Mouse (Mus musculus) stomach, embryonic 14.5 days (tissue): ENCODE measurements around the gene Pou2f3. TPM values are rescaled to one million over a fixed set of nuclear protein-coding genes. Genes with fewer than 3 reads are reported as not detected.

ENCODE experiments used
- ATAC-seq: fragments of 200-750 bp; cut with Nextera tagmentation; 2 replicates; pipeline ENCODE4 v1.8.0; 2017; ENCODE audit warnings: low read depth, moderate TSS enrichment; ENCODE audit not compliant: insufficient number of reproducible peaks, insufficient read depth, low FRiP score
- H3K27ac ChIP-seq: fragments of 300-500 bp; sonication (generic); 2 replicates; pipeline ENCODE4 v1.5.1; 2014; ENCODE audit warnings: mild to moderate bottlenecking, low read length, moderate library complexity, mixed read lengths
- H3K27me3 ChIP-seq: fragments of 300-500 bp; sonication (generic); 2 replicates; pipeline ENCODE4 v1.6.1; 2014; ENCODE audit warnings: low read length, control low read depth, mixed read lengths; ENCODE audit not compliant: control insufficient read depth, insufficient read depth
- H3K36me3 ChIP-seq: fragments of 300-500 bp; sonication (generic); 2 replicates; pipeline ENCODE4 v1.6.1; 2014; ENCODE audit warnings: mild to moderate bottlenecking, control low read depth, low read length, moderate library complexity, mixed read lengths; ENCODE audit not compliant: control insufficient read depth, insufficient read depth
- H3K4me1 ChIP-seq: fragments of 300-500 bp; sonication (generic); 2 replicates; pipeline ENCODE4 v1.6.1; 2014; ENCODE audit warnings: low read length, control low read depth, mixed read lengths; ENCODE audit not compliant: control insufficient read depth, insufficient read depth
- H3K4me2 ChIP-seq: fragments of 300-500 bp; sonication (generic); replicated peaks from 2 replicates; pipeline ENCODE4 v1.6.1; 2014; ENCODE audit warnings: low read depth, low read length, control low read depth
- H3K4me3 ChIP-seq: fragments of 300-500 bp; sonication (generic); 2 replicates; pipeline ENCODE4 v1.5.1; 2014; ENCODE audit warnings: low read depth, low read length, control low read depth
- H3K9ac ChIP-seq: fragments of 300-500 bp; sonication (generic); replicated peaks from 2 replicates; pipeline ENCODE4 v1.6.1; 2014; ENCODE audit warnings: low read depth, mild to moderate bottlenecking, control low read depth, low read length, moderate library complexity, mixed read lengths
- H3K9me3 ChIP-seq: fragments of 300-500 bp; sonication (generic); 2 replicates; pipeline ENCODE4 v1.6.1; 2016; ENCODE audit warnings: low read depth, low read length, control low read depth; ENCODE audit not compliant: control insufficient read depth
- WGBS: fragments of 180-500 bp; shearing (Covaris S2); extraction: QIAGEN DNeasy Blood & Tissue Kit; methylation state at CpG from one replicate; pipeline ENCODE4 v1.1.7; 2014; 5-methylcytosine and 5-hydroxymethylcytosine counted together
- polyA plus RNA-seq: library from polyadenylated mRNA; unstranded; fragments of >200 nt; fragmentation: Nextera tagmentation; extraction: Ambion mirVana; gene quantifications from 2 replicates; pipeline ENCODE4 v1.2.1, GENCODE M21; 2014

Pou2f3 gene
- polyA plus RNA-seq, 1 experiment from 2014 or later = 0.27 TPM

DNA sequence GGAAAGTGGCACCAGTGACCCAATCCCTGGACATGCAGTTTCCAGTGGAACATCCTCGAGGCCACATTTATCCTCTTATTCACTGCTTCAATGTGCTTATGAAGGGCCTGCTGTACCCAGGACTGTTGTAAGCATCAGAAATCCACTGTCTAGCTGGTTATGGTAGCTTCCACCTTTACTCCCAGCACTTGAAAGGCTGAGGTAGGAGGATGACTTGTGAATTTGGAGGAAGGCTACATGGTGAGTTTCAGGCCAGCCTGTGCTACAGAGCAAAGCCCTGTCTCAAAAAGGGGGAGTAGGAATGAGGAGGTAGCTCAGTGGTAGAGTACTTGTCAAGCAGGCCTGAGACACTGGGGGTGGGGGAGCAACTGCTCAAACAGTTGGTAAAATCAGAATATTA lies 102.1 kb downstream of the Pou2f3 start:
- ATAC-seq = no peak
- no peak overlapping the region for H3K27ac ChIP-seq
- no peaks in the 10 kb centered on the region for H3K9me3 ChIP-seq
- H3K27me3 ChIP-seq = no peaks in the 10 kb centered on the region
- H3K4me3 ChIP-seq = no peak overlapping the region
- H3K4me2 ChIP-seq = no peak overlapping the region
- H3K36me3 ChIP-seq = peaks cover 11% of the 10 kb centered on the region
- peaks cover 11% of the 10 kb centered on the region for H3K4me1 ChIP-seq
- 79% methylated on average over 1 of the region's 1 CpGs for WGBS
- H3K9ac ChIP-seq = no peak overlapping the region

DNA sequence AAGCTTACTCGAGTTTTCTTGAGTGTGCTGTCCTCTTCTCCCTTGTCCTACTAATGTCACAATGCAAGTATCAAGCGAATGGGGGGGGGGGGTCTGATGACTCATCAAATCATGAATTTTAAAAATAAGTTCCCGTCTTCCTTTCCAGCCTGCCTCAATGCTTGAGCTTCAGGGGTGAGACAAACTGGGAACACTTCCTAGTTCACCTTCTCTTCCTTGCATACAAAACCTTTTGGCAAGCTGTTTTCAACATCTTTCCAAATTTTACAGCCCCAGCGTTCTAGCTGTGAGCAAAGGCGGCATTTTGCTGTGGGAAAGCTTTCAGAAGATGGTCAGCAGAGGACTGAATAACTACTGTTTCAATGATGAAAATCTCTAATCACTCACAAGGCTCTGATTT lies 102.6 kb downstream of the Pou2f3 start:
- Histone ChIP-seq H3K9me3 (no peaks in the 10 kb centered on the region), H3K4me1 (peaks cover 16% of the 10 kb centered on the region), H3K9ac (no peak overlapping the region), H3K36me3 (peaks cover 11% of the 10 kb centered on the region), H3K27ac (no peak overlapping the region), H3K4me3 (no peak overlapping the region), H3K4me2 (peak overlapping the region; percentile 84), H3K27me3 (no peaks in the 10 kb centered on the region)
- WGBS = 44% methylated on average over 5 of the region's 5 CpGs
- ATAC-seq = no peak

DNA sequence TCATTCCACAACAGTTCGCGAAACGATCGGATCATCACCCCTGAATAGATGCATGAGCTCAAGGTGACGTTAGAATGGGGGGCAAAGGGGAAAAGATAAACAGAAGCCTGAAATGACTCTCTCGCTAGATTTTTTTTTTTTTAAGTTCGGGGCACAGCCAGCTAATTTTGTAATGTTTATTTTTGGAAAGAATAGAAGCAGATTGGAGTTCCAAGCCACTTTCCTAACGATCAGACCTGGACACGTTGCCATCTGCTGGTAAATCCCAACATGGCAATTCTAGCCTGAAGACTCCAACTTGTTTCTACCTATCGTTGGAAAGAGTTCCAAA lies 103.0 kb downstream of the Pou2f3 start, which contains the start of gene Arhgef12:
Gene Arhgef12, minus strand, starts transcription at position 53 of the 331 bp plus-strand sequence.
- H3K4me2 ChIP-seq = peak within 1 kb of the TSS; percentile 84
- H3K27ac ChIP-seq = peak within 1 kb of the TSS; percentile 91
- peaks cover 11% of the 10 kb centered on the region for H3K36me3 ChIP-seq
- H3K27me3 ChIP-seq = no peaks in the 10 kb centered on the region
- peak within 1 kb of the TSS; percentile 95 for H3K9ac ChIP-seq
- H3K4me1 ChIP-seq = peaks cover 17% of the 10 kb centered on the region
- WGBS = 19% methylated on average over 10 of the region's 10 CpGs
- H3K4me3 ChIP-seq = peak within 1 kb of the TSS; percentile 92
- no peaks in the 10 kb centered on the region for H3K9me3 ChIP-seq
- ATAC-seq = no peak

DNA sequence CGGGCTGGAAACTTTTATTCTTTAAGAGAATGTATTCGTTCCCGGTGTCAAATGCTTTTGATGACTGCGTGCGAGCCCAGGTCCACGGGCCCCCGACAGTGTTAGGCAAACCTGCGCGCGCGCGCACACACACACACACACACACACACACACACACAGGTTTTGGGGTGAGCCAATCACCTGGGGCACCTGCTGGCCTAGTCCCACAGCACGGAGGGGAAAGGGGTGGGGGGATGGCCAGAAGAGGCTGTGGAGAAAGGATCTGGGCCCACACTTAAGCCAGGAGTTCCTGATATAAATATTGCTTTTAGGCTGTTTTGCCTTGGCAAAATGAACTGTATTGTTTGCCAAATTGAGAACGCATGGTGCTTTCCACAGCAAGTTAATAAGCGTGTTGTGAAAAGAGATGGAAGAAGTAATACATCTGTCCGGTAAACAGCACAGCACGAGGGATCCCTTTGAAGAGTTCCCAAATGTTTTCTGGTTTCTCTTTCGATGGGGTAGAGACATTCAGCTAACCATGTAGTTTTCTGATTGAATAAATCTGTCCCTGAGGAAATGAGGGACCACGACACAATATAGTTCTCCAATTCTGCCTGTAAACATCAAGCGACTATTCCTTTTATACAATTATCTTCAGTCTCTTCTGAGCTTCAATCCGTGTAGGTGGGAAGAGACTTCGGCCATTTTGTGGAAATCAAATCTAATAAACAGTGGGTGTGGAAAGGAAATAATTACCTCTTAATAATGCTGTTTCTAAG lies 103.6 kb downstream of the Pou2f3 start:
- H3K36me3 ChIP-seq = peaks cover 11% of the 10 kb centered on the region
- H3K9me3 ChIP-seq = no peaks in the 10 kb centered on the region
- peak overlapping the region; percentile 91 for H3K27ac ChIP-seq
- ATAC-seq = peak; percentile 29; the same call in 1 of the 2 replicates
- WGBS = 12% methylated on average over 22 of the region's 22 CpGs
- H3K27me3 ChIP-seq = no peaks in the 10 kb centered on the region
- peak overlapping the region; percentile 92 for H3K4me3 ChIP-seq
- H3K9ac ChIP-seq = peak overlapping the region; percentile 95
- H3K4me1 ChIP-seq = peaks cover 23% of the 10 kb centered on the region
- peak overlapping the region; percentile 84 for H3K4me2 ChIP-seq

DNA sequence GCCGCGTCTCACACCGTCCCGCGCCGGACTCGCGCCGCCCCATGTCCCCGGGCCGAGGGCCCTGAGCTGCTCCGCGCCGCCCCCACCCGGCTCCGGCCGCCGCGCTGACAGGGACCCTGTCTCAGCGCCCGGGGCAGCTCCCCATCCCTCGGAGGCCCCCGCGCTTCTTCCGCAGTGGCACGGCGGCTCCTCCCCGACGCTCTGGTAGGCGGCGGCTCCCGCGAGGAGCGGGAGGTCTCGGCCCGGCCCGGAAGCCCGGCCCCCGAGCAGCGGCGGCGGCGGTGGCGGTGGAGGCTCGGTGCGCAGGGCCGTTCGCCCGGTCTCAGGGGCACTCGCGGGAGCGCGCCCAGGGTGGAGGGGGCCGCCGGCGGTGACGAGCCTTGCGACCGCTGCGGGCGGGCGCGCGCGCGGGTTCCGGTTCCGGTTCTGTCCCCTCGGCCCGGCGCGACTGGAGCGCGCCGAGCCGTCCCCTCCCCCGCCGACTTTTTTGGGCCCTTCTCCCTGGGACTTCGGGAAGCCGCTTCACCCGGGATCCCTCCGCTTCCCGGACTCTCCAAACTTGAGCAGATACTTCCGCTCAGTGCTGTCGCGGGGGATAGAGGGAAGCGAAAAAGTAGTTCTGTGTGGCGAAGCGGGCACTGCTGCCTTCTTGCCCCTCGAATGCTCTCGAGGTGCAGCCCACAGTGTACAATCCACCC lies 104.4 kb downstream of the Pou2f3 start:
- ATAC-seq = peak; percentile 85
- peak overlapping the region; percentile 95 for H3K9ac ChIP-seq
- H3K27me3 ChIP-seq = no peaks in the 10 kb centered on the region
- peak overlapping the region; percentile 91 for H3K27ac ChIP-seq
- H3K9me3 ChIP-seq = no peaks in the 10 kb centered on the region
- 0 out of 2 replicates have a peak, but pooled peaks cover 5% of the 10 kb centered on the region for H3K36me3 ChIP-seq
- H3K4me3 ChIP-seq = peak overlapping the region; percentile 92
- peaks cover 23% of the 10 kb centered on the region for H3K4me1 ChIP-seq
- peak overlapping the region; percentile 84 for H3K4me2 ChIP-seq
- WGBS = under 1% methylated on average over 90 of the region's 91 CpGs

DNA sequence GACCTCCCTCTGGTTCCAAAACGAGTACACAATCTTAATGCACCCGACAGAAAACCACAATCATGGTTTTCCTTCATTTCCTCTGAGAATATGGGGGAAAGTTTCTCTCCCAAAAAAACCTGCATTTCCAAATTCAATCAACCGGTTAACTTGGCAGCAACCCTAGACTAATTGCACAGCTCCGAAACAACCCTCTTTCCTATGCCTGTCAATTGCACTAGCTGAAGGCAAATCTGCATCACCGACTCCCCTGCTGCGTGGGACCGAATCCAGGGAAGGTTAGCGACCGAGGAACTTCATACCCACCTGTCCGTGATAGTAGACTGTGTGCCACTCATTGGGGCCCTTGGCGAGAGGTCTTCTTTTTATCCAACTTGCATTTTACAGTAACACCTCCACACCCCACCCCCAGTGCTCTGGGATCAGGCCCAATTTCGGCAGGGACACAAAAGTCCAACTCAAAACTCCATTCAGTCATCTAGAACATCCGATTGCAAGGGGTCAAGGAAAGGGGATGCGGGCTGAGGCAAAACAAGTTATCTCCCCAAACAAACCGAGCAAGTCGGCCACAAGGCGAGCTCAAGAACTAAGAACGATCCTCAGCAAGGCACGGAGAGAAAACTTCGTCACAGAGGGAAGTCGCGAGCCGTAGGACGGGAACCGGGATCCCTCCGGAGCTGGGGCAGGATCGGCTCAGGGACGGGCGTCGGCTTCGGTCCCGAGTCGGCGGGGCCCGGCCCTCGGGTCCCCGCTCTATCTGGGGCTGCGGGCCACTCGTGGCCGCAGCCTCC lies 105.1 kb downstream of the Pou2f3 start:
- peak overlapping the region; percentile 92 for H3K4me3 ChIP-seq

DNA sequence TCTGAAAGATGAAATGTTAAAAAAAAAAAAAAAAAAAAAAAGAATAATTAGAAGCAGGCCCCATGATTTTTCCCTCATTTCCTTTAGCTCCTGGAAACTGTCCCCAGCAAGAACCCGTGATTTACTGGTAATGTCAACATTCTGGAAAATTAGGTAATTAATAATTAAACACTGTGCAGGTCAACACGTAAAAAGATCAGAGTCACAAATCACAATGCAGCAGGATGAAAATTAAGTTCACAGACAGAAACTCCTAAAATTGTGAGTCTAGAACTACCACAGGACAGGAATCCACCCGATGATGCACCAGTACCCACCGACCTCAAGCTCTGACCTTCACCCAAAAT lies 105.7 kb downstream of the Pou2f3 start:
- H3K36me3 ChIP-seq = no peaks in the 10 kb centered on the region
- no peaks in the 10 kb centered on the region for H3K27me3 ChIP-seq
- H3K4me1 ChIP-seq = peaks cover 23% of the 10 kb centered on the region
- no peaks in the 10 kb centered on the region for H3K9me3 ChIP-seq
- H3K4me3 ChIP-seq = peak overlapping the region; percentile 92
- WGBS = under 1% methylated on average over 4 of the region's 4 CpGs
- ATAC-seq = no peak
- no peak overlapping the region for H3K27ac ChIP-seq
- H3K4me2 ChIP-seq = peak overlapping the region; percentile 84
- H3K9ac ChIP-seq = peak overlapping the region; percentile 95; the same call in 1 of the 2 replicates

More for the DNA sequence above, 105.1 kb downstream of the Pou2f3 start:
- no peaks in the 10 kb centered on the region for H3K27me3 ChIP-seq
- ATAC-seq = no peak
- H3K4me2 ChIP-seq = peak overlapping the region; percentile 84
- H3K9ac ChIP-seq = peak overlapping the region; percentile 95
- H3K9me3 ChIP-seq = no peaks in the 10 kb centered on the region
- H3K27ac ChIP-seq = peak overlapping the region; percentile 91
- H3K36me3 ChIP-seq = no peaks in the 10 kb centered on the region
- WGBS = under 1% methylated on average over 40 of the region's 40 CpGs
- peaks cover 23% of the 10 kb centered on the region for H3K4me1 ChIP-seq

DNA sequence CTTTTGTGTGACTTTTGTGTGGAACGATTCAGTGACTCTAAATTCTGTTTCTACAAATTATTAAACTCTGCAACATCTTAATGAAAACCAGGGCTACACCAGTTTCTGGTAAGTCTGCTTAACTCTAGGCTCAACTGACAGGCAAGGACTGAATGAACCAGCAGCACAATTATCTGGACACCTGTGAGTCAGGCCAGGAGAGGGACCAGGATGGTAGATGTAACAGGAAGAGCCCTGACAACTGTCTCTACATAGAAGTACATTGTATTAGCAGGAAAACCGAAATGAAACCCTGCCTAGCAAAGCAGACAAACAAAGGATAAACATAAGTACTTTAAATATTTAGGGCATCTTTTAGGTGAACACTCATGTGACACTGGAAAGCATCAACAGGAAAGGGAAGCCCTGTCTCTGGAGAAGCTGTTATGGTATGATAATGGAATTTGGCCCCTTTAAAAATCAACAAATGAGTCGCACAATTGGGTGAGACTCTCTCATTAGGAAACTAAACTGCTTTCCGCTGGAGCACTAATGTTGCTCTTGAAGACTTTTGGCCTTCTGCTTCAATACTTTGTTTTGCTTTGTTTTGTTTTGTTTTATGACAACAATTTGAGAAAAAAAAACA lies 106.4 kb downstream of the Pou2f3 start:
- WGBS = 13% methylated on average over 4 of the region's 4 CpGs
- no peak overlapping the region for H3K27ac ChIP-seq

More for the DNA sequence above, 106.4 kb downstream of the Pou2f3 start:
- H3K27me3 ChIP-seq = no peaks in the 10 kb centered on the region
- H3K36me3 ChIP-seq = no peaks in the 10 kb centered on the region
- H3K4me2 ChIP-seq = peak overlapping the region; percentile 84
- H3K9ac ChIP-seq = 0 out of 2 replicates have a peak overlapping the region, but pooled peaks have one; percentile 2
- H3K4me3 ChIP-seq = peak overlapping the region; percentile 92
- ATAC-seq = no peak
- peaks cover 23% of the 10 kb centered on the region for H3K4me1 ChIP-seq
- H3K9me3 ChIP-seq = no peaks in the 10 kb centered on the region
